Mouse (Mus musculus): ENCODE data around the gene Ube2ql1. TPM values are rescaled to one million over a fixed set of nuclear protein-coding genes. Genes with fewer than 3 reads are reported as not detected.
A peak's percentile ranks its signal among the peaks of the same experiment; 100 is the strongest.

Gene Ube2ql1
- total and polyA plus RNA-seq, 3 experiments = 0.16 TPM; not detected in 2

GRCm38 (mm10) chr13:69740331-69741285 is 919 bp upstream of the Ube2ql1 start:
- ATAC-seq (ENCODE audit: extremely low read depth, insufficient number of reproducible peaks, low FRiP score, poor library complexity, severe bottlenecking) (no peak), DNase-seq (ENCODE audit: low spot score) (no peak)
- Histone ChIP-seq H3K9me3 (replicated peaks) (peaks cover 50% of the 10 kb centered on the region), H3K4me1 (ENCODE audit: insufficient read depth, low read depth, low read length) (no peaks in the 10 kb centered on the region), H3K36me3 (replicated peaks) (no peaks in the 10 kb centered on the region), H3K27me3 (ENCODE audit: insufficient read depth, low read length) (no peaks in the 10 kb centered on the region; the same call in 1 of the 2 replicates), H3K4me3 (ENCODE audit: low read depth, low read length) (no peak overlapping the region; the same call in 1 of the 2 replicates)
- TF ChIP-seq TAL1 (conservative IDR thresholded peaks at IDR 0.05; ENCODE audit: low read depth, low read length) (no peak), GATA1 (IDR thresholded peaks at IDR 0.05; ENCODE audit: borderline replicate concordance, low read length) (no peak), CTCF (IDR thresholded peaks at IDR 0.05; ENCODE audit: low read depth, low read length) (no peak), GATA2 (IDR thresholded peaks at IDR 0.05; ENCODE audit: borderline replicate concordance, low read depth, low read length) (no peak), POLR2AphosphoS5 (IDR thresholded peaks at IDR 0.05; ENCODE audit: insufficient replicate concordance, low read depth, low read length) (no peak)

DNA sequence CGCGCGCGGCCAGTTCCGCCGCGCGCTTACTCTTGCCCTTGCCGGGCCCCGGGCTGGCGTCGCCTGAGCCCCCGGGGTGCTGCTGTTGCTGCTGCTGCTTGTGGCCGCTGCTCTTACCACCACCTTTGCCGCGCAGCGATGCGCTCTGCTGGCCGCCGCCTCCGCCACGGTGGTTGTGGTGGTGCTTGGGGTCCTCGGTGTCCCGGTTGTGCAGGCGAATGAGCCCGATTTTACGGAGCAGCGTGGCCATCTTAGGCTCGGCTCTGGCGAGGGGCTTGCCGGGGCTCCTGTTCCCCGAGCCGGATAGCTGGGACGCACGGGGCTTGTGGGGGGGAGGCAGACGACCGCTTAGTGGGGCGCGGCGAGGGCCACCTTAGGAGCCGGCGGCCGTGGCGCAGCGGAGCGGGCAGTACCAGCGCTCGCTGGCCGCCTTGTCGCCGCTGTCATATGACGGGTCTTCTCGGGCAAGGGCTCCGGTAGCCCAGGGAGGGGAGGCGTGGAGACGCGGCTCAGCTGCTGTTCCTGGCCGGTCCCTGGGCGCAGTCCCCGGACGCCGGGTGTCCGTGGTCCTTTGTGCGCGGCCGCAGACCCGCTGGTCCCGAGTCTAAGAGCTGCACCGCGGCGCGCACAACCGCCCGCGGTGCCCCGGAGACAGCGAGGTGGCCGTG is 464 bp downstream of the Ube2ql1 start:
- no peaks in the 10 kb centered on the region; the same call in 1 of the 2 replicates for H3K27me3 ChIP-seq (ENCODE audit: insufficient read depth, low read length)
- H3K36me3 ChIP-seq (replicated peaks) = no peaks in the 10 kb centered on the region
- ATAC-seq (ENCODE audit: extremely low read depth, insufficient number of reproducible peaks, low FRiP score, poor library complexity, severe bottlenecking) (no peak), DNase-seq (ENCODE audit: low spot score) (no peak)
- TF ChIP-seq GATA1 (IDR thresholded peaks at IDR 0.05; ENCODE audit: borderline replicate concordance, low read length) (no peak), GATA2 (IDR thresholded peaks at IDR 0.05; ENCODE audit: borderline replicate concordance, low read depth, low read length) (no peak), TAL1 (conservative IDR thresholded peaks at IDR 0.05; ENCODE audit: low read depth, low read length) (no peak), CTCF (IDR thresholded peaks at IDR 0.05; ENCODE audit: low read depth, low read length) (no peak), POLR2AphosphoS5 (IDR thresholded peaks at IDR 0.05; ENCODE audit: insufficient replicate concordance, low read depth, low read length) (no peak)
- no peak overlapping the region; the same call in 1 of the 2 replicates for H3K4me3 ChIP-seq (ENCODE audit: low read depth, low read length)
- no peaks in the 10 kb centered on the region for H3K4me1 ChIP-seq (ENCODE audit: insufficient read depth, low read depth, low read length)
- peaks cover 59% of the 10 kb centered on the region for H3K9me3 ChIP-seq (replicated peaks)

DNA sequence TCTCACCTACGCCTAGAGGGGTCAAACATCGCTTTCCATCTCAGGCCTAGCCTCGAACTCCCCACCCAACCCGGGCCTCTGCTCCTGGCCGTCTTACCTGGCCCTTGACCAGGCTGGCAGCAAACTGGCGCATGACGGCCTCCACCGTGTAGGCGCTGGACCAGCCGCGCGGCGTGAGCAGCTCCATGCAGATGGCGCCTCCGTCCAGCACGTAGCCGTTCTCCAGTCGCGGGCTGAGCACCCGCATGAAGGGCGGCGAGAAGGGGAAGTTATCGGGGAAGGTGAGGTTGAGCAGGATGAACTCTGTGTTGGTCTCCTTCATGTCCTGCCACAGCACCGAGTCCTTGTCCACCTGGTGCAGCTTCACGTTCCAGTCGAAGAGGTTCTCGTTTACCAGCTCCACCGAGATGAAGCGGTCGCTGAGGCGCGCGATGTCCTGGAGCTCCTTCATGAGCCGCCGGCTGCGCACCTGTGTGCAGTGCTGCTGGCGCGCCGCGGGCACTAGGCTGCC is 1.2 kb downstream of the Ube2ql1 start:
- no peak for ATAC-seq (ENCODE audit: extremely low read depth, insufficient number of reproducible peaks, low FRiP score, poor library complexity, severe bottlenecking)
- H3K27me3 ChIP-seq (ENCODE audit: insufficient read depth, low read length) = no peaks in the 10 kb centered on the region; the same call in 1 of the 2 replicates
- H3K36me3 ChIP-seq (replicated peaks) = no peaks in the 10 kb centered on the region
- H3K9me3 ChIP-seq (replicated peaks) = peaks cover 64% of the 10 kb centered on the region
- H3K4me1 ChIP-seq (ENCODE audit: insufficient read depth, low read depth, low read length) = no peaks in the 10 kb centered on the region
- peak overlapping the region; percentile 35; the same call in 1 of the 2 replicates for H3K4me3 ChIP-seq (ENCODE audit: low read depth, low read length)
- no peak for TF ChIP-seq TAL1 (conservative IDR thresholded peaks at IDR 0.05; ENCODE audit: low read depth, low read length)
- TF ChIP-seq GATA1 (IDR thresholded peaks at IDR 0.05; ENCODE audit: borderline replicate concordance, low read length) = no peak
- no peak for TF ChIP-seq GATA2 (IDR thresholded peaks at IDR 0.05; ENCODE audit: borderline replicate concordance, low read depth, low read length)
- no peak for TF ChIP-seq POLR2AphosphoS5 (IDR thresholded peaks at IDR 0.05; ENCODE audit: insufficient replicate concordance, low read depth, low read length)
- TF ChIP-seq CTCF (IDR thresholded peaks at IDR 0.05; ENCODE audit: low read depth, low read length) = no peak
- DNase-seq (ENCODE audit: low spot score) = no peak

GRCm38 (mm10) chr13:69737444-69738185 is 2.1 kb downstream of the Ube2ql1 start:
- Histone ChIP-seq H3K4me1 (ENCODE audit: insufficient read depth, low read depth, low read length) (no peaks in the 10 kb centered on the region), H3K9me3 (replicated peaks) (peaks cover 72% of the 10 kb centered on the region), H3K27me3 (ENCODE audit: insufficient read depth, low read length) (no peaks in the 10 kb centered on the region; the same call in 1 of the 2 replicates), H3K4me3 (ENCODE audit: low read depth, low read length) (no peak overlapping the region), H3K36me3 (replicated peaks) (no peaks in the 10 kb centered on the region)
- TF ChIP-seq POLR2AphosphoS5 (IDR thresholded peaks at IDR 0.05; ENCODE audit: insufficient replicate concordance, low read depth, low read length) (no peak), CTCF (IDR thresholded peaks at IDR 0.05; ENCODE audit: low read depth, low read length) (no peak), GATA2 (IDR thresholded peaks at IDR 0.05; ENCODE audit: borderline replicate concordance, low read depth, low read length) (no peak), GATA1 (IDR thresholded peaks at IDR 0.05; ENCODE audit: borderline replicate concordance, low read length) (no peak), TAL1 (conservative IDR thresholded peaks at IDR 0.05; ENCODE audit: low read depth, low read length) (no peak)
- no peak for DNase-seq (ENCODE audit: low spot score)
- ATAC-seq (ENCODE audit: extremely low read depth, insufficient number of reproducible peaks, low FRiP score, poor library complexity, severe bottlenecking) = no peak

- no peak for TF ChIP-seq POLR2AphosphoS5 (IDR thresholded peaks at IDR 0.05; ENCODE audit: insufficient replicate concordance, low read depth, low read length)
- no peak for TF ChIP-seq GATA2 (IDR thresholded peaks at IDR 0.05; ENCODE audit: borderline replicate concordance, low read depth, low read length)
- no peak for TF ChIP-seq CTCF (IDR thresholded peaks at IDR 0.05; ENCODE audit: low read depth, low read length)
- TF ChIP-seq TAL1 (conservative IDR thresholded peaks at IDR 0.05; ENCODE audit: low read depth, low read length) = no peak
- no peak for TF ChIP-seq GATA1 (IDR thresholded peaks at IDR 0.05; ENCODE audit: borderline replicate concordance, low read length)
- ATAC-seq (ENCODE audit: extremely low read depth, insufficient number of reproducible peaks, low FRiP score, poor library complexity, severe bottlenecking) (no peak), DNase-seq (ENCODE audit: low spot score) (no peak)
- no peaks in the 10 kb centered on the region for H3K4me1 ChIP-seq (ENCODE audit: insufficient read depth, low read depth, low read length)
- H3K27me3 ChIP-seq (ENCODE audit: insufficient read depth, low read length) = no peaks in the 10 kb centered on the region
- no peak overlapping the region for H3K4me3 ChIP-seq (ENCODE audit: low read depth, low read length)
- peaks cover 67% of the 10 kb centered on the region for H3K9me3 ChIP-seq (replicated peaks)
- no peaks in the 10 kb centered on the region for H3K36me3 ChIP-seq (replicated peaks)
These were observed 7.1 kb downstream of the Ube2ql1 start for GRCm38 (mm10) chr13:69732636-69733035.

Data from G1E (cell line).